Mouse (Mus musculus): ENCODE results near the gene Disc1.

Gene Disc1

DNA sequence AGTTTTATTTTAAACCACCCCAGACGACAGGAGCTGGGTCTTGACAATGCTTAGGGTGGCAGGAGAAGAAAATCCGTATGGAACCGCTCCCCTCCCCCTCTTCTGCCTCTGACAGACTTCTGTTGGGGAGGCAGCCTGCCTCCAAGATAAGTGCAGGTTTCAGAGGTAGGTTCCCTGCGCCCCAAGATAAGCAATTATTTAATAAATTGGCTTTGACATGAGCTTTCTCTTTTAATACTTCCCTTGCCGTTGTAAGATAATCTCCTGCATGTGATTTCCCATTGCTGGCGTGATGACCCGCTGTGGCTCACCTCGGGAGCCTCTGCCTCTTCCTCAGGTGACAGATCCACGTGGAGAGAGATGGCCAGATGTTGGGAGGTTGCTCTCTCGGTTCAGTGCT lies 133.0 kb downstream of the Disc1 start:
- DNase-seq: no peak

DNA sequence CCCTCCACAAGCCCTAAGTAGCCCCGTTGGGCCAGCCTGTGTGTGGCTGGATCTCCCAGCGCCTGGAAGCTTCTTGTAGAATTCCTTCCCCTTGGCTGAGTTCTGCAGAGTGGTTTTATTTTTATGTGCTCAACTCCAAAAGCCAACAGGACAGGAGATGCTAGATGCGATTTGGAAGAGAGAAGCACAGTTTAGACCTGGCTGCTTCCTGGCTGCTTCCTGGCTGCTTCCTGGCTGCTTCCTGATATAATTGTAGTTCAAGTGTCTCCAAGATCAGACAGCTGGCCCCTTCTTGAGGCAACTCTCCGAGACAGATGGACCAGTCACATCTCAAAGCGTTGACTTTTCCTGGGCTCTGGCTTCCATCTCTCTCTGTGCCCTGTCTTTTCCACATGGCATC lies 139.7 kb downstream of the Disc1 start:
- DNase-seq: no peak

DNA sequence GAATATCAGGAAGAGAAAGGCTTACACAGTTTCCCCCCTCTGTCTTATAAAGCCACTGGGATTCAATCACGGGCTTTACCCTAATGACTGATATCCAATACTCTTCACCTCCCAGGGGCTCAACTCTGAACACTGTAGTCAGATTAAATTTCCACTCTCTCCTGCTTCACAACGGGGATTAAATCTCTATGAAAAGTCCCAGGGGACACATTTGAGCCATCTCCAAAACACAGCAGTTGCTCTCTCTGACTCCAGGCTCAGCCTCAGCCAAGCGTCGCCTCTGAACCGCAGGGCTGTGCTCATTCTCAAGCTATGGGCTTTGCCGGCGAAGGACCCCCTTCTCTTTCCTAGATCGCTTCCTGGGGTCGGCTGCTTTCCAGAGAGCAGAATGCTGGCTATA lies 141.1 kb downstream of the Disc1 start:
- DNase-seq: no peak

DNA sequence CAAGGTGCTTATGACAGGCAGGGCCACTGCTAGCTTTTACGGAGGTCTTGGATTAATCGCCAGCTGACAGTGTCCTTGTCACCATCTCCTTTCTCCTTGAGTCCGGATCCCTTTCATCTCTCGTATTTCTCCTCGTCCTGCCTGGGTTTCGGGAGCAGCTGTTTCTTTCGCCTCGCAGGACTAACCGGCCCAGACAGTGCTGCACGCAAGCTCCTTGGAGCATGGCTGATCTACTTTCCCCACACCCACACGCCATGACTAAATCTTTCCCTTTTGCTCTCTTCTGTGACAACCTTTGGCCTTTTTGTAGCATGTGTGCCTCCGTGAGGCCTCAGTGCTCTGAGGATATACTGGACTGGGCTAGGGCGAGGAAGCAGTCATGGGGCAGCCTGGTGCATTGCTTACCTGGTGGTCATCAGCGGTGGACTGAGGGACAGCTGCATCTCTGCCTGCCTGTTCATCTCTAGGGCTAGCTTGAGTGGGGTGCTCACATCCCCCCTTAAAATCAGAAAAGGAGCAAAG lies 142.6 kb downstream of the Disc1 start:
- no peak for DNase-seq

DNA sequence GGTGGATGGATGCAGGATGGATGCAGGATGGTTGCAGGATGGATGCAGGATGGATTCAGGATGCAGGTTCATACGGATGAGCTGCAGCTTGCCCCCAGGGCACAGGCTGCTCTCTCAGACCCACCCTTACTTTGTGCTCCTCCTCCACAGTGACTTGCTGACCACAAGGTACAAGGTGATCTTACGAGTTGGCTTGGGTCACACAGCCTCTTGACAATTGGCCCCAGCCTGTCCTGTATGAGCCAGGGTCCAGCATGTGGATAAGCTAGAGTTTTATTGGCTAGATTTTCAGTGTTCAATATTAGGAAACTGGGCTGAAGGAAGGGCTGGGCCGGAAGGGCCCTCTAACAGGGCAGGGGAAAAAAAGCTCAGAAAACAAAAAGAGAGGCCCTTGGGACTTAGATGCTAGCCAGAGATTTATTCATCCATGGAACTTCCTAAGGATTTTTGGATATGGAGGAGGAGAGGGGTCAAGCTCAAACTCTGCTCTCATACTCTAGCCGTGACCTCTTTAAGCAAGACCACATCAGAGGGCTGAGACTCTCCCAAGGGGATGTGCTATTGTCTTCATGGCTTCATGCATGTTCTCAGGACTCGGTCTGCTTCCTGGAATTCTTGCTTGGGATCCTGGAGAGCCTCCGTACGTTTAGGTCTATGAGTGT lies 143.5 kb downstream of the Disc1 start:
- DNase-seq: no peak

DNA sequence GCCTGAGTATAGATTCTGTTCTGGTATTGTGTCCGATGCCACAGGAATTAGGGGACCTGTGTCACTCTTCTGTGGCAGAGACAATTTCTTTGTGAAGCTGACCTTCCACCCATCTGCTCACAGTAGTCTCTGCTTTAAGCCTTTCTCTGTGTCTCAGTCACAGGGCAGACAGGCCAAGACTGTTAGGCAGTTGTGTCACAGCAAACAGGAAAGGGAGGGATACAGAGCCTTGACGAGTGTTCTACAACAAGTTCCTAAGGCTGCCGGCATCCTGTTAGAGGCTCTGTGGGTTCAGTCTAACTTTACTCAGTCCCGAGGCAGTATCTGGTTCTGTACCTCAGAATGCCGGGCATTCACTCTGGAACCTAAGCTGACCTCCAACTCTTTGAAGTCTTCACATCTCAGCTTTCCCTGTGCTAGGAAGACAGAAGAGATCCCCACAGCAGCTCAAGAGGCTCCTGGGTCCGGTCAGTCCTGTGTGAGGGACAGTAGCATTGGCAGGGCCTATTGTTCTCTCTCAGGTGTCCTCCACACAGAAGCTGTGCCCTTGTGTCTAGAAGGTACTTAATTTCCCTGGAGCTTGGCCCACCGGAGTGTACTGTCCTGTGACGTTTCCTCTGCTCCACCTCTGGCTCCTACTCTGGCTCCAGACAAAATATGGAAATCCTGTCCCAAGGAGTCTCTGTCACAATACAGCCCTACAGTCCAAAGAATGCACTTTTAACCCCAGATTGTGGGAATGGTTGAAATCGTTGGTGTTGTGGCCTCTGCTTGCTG lies 144.6 kb downstream of the Disc1 start:
- DNase-seq: no peak

DNA sequence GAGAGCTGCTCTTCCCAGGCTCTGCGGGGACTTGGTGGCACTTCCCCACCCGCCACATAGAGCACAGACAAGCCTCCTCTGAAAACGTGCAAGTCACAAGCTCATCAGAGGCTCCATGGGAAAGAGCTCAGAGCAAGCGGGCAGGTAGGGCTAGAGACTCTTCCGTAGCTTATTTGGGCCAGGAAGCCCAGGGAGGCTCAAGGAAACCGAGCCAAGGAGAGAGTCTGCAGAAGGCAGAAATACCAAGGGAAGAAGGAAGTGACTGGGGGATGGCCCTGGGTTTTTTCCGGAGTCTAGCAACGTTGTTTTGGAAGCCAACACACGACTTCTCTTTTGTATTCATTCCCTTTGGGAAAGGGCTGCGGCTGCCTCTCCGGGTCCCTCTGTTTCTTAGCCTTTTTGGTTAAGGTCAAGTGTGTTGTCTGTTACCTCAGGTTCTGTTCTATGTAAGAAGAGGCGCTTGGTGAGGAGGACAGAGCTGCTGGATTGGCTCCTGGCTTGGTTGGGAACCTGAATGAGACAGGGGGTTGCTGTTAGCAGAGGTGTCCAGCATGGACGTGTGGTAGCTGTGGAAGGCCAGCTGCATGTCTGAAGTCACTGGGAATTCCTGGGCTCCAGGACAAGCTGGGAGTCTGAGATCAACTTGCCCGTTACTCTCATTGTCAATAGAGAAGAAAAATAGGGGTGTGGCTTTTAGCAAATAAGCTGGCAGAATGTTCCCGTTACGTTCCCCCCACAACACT lies 145.4 kb downstream of the Disc1 start:
- no peak for DNase-seq

DNA sequence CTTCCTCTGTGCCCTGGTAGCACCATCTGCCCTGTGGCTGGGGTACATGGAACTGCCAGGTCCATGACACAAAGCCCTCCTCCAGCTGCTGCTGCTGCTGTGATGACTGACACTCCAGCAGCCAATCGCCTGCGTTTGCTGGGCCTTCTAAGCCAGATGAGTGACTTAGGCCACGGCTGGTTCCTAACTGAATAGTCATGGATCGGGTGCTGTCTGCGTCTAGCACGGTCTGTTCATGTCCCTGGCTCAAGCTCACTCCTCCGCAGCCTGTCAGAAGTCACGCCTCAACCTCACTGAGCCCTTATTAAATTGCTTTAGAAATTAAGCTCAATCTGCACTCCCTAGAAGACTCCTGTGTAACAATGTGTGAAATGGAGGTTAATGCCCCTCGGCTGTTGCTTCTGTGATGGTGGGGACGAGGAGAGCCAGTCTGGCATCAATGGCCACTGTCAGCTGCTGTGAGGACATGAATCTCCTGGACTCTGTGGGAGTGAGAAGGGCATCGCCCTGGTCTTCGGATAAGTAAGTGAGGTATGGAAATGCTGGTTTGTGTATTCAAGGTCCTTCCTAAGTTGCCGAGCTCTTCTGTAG lies 146.4 kb downstream of the Disc1 start:
- no peak for DNase-seq

DNA sequence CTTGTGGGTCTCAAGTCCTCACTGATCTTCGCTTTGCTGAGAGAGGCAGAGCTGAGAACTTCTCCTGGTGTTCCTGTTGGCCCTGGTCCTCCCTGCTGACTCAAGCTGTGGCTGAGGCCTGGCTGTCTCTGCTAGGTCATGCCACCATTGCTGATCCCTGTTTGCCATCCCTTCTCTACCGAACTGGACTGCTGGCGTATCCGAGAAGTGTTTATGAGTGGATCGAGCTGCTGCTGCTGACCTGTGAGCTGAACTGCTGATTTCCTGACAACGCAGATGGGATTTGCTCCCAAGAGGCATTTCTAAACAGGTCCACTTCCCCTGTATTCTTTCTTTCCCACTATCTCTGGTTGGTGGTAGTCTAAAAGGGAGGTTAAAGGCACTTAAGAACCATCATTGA lies 147.7 kb downstream of the Disc1 start:
- no peak for DNase-seq

DNA sequence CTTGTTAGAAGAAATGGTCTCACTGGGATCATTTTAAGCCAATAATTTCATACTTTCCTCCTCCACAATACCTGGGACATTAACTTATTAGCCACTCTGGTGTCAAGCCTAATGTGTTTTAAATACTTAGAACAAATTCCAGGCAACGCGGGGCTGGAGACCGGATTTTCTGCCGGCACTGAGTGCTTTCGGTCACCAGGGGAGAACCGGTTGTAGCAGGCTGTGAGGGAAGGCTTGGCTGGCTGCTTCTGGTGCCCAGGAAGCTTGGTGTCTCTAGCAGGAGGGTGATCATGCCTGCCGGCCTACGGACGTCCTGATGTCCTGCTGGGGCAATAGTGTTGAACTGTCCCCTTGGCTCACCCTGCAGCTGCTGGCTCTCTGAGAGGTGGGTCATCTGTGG lies 149.0 kb downstream of the Disc1 start:
- DNase-seq: no peak

DNA sequence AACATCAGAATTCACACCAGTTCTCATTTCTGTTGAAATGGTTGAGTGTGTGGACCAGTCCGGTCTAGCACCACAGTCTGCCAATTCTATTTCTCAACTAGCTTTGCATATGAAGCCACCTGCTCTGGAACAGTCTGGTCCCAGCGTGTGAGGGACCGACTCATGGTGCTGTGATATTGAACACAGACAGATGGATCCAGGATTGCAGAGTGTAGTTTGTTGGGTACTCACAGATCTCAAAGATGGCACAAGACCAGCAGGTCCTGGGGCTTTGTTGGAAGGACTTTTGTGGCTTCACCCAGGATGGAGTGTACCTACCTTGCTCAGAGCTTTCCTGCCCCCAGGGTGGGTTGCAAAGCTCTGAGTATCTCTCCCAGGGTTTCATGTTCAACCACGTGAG lies 151.6 kb downstream of the Disc1 start:
- no peak for DNase-seq

DNA sequence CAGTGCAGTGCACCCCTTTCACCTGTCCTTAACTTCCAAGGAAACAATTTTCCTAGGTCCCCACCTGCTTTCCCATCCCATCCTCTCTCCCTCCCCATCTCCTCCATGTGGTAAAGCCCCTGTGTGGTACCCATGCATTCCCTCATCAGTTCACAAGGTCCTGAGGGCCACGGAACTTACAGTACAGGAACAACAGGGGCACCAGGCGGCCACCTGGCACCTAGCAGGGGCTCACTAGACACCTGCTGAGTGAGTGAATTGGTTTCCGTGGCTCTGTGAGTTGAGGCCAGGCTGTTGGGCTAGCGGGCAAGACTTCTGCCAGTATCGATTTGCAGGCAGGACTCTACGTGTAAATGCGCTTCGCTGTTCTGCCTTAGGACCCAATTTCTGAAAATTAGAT lies 152.4 kb downstream of the Disc1 start:
- DNase-seq: no peak

DNA sequence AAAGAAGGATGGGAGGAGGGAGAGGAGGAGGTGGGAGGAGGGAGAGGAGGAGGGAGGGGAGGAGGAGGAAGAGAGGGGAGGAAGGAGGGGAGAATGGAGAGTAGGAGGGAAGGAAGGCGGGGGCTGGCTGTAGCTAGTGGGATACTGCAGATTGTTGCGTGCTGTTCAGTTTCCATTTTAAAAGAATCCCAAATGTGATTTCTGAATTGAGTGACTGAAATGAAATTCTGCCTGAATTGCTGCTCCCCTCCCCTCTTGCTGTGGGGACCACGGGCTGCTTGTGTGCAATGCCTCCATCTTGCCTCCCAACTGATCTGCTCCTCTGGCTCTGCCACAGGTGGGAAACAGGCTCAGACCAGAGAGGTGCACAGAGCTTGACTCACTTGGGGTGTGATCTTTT lies 153.0 kb downstream of the Disc1 start:
- DNase-seq: no peak

DNA sequence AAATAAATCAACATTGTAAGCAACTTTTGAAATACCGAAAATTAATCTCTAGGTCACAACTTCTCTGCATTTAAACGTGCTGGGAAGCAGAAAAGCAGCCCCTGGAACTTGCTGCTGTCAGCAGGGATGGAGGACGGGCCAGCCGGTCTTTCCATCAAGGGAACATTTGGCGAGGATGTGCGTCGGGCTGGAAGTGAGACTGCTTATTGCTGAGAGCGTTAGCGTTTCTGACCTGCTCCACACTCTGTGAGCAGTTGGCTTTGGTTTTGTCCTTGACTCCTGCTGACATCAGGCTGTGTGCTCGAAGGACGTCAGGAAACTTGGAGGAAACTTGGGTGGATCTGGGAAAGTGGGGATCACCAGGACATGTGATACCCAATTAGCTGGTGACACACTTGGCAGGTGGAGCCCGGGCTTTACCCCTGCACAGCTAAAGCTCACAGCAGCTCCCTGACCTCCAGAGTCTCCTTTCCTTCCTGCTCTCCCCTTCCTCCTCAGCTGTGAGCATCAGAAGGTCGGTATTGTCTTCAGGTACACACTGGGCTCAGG lies 158.7 kb downstream of the Disc1 start:
- DNase-seq: no peak

DNA sequence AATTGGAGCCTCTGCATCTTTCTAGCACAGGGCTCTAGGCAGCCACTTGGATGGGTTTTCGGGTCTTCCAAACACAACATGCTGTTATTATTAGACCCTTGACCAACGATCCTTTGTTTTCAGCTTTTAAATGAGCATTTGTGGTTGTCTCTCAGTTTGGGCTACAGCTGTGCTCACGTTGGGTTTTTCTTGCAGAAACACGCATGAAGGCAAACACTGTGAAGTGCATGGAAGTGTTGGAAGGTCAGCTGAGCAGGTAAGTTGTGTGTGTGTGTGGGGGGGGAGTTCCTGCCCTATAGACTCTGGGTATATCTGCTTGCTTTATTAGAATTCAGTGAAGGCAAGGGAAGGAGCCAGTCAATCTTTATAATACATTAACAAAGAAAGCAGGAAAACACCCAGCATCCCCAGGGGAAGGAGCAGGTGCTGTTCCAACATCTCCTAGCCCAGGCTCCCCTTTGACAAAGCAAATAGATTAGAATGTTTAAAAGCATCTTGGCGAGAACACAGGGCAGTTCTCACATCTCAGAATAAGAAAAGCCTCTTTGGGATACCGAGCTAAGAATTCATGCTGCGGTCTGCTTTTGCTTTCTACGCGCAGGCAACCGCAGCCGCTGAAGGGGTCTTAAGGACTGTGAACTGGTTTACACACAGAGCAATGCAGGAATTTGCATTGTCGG lies 164.0 kb downstream of the Disc1 start:
- DNase-seq: no peak

DNA sequence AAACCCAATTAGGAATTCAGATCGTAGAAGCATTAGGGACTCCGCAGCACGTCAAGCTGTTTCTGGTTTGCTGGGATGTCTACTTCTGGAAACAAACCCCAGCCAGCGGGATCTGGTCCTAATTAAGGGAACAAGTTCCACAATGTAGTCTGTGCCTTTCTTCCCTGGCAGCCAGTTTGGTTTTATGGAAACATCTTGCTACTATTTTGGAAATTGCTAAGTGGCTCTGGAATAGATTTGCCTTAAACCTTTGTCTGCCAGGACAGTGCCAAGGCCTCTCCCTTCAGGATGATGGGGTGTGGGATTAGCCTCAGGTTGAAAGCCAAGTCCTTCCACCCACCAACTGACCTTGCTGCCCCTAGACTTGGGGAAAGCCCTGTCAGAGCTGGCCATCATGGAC lies 164.7 kb downstream of the Disc1 start:
- DNase-seq: no peak

DNA sequence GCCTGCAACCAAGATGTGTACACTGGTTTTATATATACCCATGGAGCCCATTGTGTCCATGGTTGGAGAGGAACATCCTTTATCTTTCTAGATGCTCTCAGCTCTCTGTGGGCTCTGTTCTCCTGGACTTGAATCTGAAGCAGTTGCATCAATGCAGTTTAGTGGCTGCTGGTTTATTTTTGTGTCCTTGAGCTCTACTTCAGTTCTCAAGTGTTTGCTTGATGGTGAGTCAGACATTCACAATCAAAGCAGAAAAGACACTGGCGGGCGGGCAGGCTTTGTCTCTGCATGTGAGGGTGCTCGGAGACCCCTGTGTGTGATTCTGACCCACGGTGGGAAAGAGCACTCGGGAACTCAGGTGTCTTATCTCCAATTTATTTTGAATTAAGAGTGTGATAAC lies 166.6 kb downstream of the Disc1 start:
- DNase-seq: no peak

DNA sequence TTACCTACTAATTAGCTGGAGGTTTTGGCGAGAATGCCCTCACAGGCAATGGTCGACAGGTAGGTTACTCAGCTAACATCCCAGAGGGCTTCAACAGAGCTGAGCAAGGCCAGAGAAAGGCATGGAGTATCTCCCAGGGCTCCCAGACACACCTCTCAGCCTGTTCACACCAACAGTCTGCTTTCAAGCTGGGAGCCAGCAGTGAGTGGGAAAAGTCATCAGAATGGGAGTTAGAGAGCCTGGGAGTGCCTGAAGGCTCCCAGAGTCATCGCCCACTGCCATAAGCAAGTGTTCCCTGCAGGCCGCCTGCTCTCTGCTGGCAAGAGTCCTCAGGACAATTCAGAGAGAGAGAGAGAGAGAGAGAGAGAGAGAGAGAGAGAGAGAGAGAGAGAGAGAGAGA lies 167.1 kb downstream of the Disc1 start:
- DNase-seq: no peak

DNA sequence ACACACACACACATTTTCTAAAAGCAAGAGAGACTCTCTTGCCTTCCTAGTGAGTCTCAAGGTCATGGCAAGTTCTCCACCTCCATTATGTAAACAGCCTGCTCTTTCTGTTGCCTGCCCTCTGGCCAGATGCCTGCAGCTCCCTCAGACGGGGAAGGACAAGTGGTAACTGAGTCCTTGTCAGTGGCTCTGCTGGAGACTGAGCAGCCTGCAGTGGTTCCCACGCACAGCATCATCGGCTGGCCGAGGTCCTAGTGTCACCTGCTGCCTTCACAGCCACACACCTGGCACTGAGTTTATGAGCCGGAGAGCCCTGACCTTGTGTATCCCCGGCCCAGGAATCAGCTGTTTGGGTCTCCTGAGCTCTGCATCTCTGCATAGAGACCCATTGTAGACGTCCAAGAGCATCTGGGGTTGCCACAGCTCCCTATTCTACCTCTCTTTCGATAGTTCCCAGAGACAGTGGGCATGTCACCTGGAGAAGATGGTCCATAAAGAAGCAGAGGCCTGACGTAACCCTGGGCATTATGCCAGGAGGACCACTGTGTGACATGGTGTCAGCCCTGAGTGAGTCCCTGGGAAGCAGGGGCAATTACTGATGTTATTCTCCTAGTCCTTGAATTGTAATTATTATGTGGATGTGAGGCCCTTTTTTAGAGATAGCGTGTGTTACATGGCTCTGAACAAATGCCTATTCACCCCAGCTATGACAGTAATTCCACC lies 169.2 kb downstream of the Disc1 start:
- no peak for DNase-seq

DNA sequence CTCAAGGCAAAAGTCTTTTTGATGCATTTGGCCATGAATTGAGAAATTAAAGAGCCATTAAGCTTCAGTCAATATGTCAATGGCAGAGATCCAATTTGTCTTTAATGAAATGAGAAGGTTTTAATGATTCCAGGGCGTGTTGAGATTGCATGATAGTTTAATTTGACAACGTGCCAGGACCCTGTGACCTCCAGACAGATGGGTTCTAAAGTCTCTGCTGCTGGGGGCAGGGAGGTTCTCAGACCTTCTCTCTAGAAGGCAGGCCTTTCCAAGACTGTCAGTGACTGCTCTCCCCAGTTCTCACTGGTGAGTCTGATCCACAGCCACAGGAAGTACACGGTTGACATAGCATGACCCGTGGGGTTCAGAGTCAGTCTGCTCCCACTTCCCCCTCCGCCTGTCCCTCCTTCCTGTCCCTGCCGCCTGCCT lies 170.3 kb downstream of the Disc1 start:
- no peak for DNase-seq

DNA sequence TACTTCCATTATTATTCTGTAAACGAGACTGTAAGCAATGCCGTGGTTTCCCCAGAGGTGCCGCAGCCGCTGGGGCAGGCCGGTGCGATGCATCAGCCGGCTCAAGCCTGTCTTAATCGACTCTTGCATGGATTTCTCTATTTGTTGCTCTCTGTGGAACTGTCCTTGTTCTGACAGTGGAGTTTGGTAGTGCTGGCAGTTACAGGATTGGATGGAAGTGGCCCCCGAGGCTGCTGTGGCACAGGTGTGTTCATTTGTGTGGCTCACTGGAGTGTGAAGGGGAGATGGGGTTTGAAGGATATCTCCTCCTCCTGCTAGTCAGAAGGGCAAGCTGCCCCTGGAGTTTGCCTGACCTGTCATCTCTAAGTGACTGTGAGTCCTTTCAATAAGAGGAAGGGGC lies 171.3 kb downstream of the Disc1 start:
- no peak for DNase-seq

All from cerebellum, adult 11 months (tissue).